In the genomic region with DNA sequence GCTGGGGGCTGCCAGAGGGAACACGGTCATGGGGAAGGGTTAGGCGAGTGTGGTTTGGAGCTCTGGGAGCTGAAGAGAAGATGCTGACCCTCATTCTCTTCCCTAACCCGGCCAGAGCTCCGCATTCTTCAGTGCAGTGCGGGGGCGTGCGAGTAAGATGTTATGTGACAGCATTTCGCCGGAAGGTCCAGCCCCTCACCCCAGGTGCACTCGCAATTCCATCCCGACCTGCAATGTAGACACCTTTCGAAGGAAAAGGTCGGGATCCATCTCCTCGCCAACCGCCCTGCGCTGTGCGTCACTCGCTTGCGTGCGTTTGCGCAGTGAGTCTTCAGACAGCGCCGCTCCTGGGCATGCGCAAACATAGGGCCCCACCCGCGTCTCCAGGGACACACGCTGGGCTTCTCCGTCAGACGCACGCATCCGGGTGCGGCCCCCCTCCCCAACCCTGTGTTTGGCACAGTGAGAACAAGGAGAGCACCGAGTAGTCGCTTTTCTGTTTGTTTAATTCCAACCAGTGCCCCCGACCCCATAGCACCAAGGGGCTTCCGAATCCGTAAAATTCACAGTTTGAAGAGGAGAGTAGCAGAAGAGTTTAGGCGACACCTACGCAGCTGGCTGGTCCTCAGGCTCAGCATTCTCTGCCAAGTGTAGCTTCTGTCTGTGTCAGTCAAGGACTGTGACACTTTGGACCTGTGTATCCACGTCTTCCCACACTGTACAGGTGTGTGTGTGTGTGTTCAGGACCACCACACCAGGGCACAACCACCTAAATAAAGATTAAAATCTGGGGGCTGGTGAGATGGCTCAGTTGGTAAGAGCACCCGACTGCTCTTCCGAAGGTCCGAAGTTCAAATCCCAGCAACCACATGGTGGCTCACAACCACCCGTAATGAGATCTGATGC, we compare ENCODE assay signal across 8 mouse cellular contexts. TPM values are rescaled to one million over a fixed set of nuclear protein-coding genes. Genes with fewer than 3 reads are reported as not detected.
A peak's percentile ranks its signal among the peaks of the same experiment; 100 is the strongest.
DNase-seq lines count a peak whose midpoint lies in the region; ATAC-seq lines count a peak whose summit lies in the region.

A gene (minus strand): TSS at position 314 of the 906 bp plus-strand sequence.

- H3K9ac ChIP-seq in heart, embryonic 15.5 days = peak within 1 kb of the TSS; percentile 81
- peak within 1 kb of the TSS; percentile 84 for H3K9ac ChIP-seq in liver, embryonic 15.5 days
- H3K9ac ChIP-seq in neural tube, embryonic 12.5 days = peak within 1 kb of the TSS; percentile 67

- DNase-seq in c-Kit-negative CD71-positive TER-119-positive erythroid progenitor cells, embryonic 14.5 days (ENCODE audit: low read depth, low spot score) = peak; percentile 79
- DNase-seq in forebrain, embryonic 10.5 days (ENCODE audit: extremely low spot score, low spot score) = peak; percentile 90
- DNase-seq in kidney, postnatal 36 days = peak; percentile 97 to 98
- peak; percentile 93 for DNase-seq in telencephalon, adult 2 months (ENCODE audit: low read depth, low spot score)

- peak within 1 kb of the TSS; percentile 93 for H3K27ac ChIP-seq in forebrain, embryonic 10.5 days
- H3K27ac ChIP-seq in heart, embryonic 15.5 days = peak within 1 kb of the TSS; percentile 85
- H3K27ac ChIP-seq in liver, embryonic 15.5 days (replicated peaks) = peak within 1 kb of the TSS; percentile 83
- 0 out of 2 replicates have a peak within 1 kb of the TSS, but pooled peaks have one; percentile 1 for H3K27ac ChIP-seq in neural tube, embryonic 12.5 days

- peak within 1 kb of the TSS; percentile 78 for H3K4me3 ChIP-seq in forebrain, embryonic 10.5 days
- H3K4me3 ChIP-seq in heart, embryonic 15.5 days = peak within 1 kb of the TSS; percentile 69
- peak within 1 kb of the TSS; percentile 79 for H3K4me3 ChIP-seq in liver, embryonic 15.5 days (replicated peaks)
- H3K4me3 ChIP-seq in neural tube, embryonic 12.5 days = peak within 1 kb of the TSS; percentile 46

- ATAC-seq in CD4-positive, CD25-positive, alpha-beta regulatory T cell, adult 4 months = peak; percentile 89
- ATAC-seq in heart, embryonic 15.5 days (replicated peaks; ENCODE audit: insufficient number of reproducible peaks, insufficient read depth, low FRiP score, low read depth) = peak; percentile 86
- peak; percentile 85 for ATAC-seq in liver, embryonic 15.5 days (ENCODE audit: insufficient read depth)
- peak; percentile 82 for ATAC-seq in neural tube, embryonic 12.5 days (ENCODE audit: low FRiP score, low read depth)

- no peaks in the 10 kb centered on the region for H3K27me3 ChIP-seq in forebrain, embryonic 10.5 days (ENCODE audit: poor library complexity, severe bottlenecking)
- no peaks in the 10 kb centered on the region for H3K27me3 ChIP-seq in heart, embryonic 15.5 days
- no peaks in the 10 kb centered on the region for H3K27me3 ChIP-seq in liver, embryonic 15.5 days
- no peaks in the 10 kb centered on the region for H3K27me3 ChIP-seq in neural tube, embryonic 12.5 days (replicated peaks)

- H3K36me3 ChIP-seq in forebrain, embryonic 10.5 days (replicated peaks) = peaks cover 23% of the 10 kb centered on the region
- peaks cover 13% of the 10 kb centered on the region for H3K36me3 ChIP-seq in heart, embryonic 15.5 days
- H3K36me3 ChIP-seq in liver, embryonic 15.5 days (replicated peaks) = peaks cover 7% of the 10 kb centered on the region; the same call in 1 of the 2 replicates
- peaks cover 19% of the 10 kb centered on the region; the same call in 1 of the 2 replicates for H3K36me3 ChIP-seq in neural tube, embryonic 12.5 days

- peaks cover 40% of the 10 kb centered on the region for H3K4me1 ChIP-seq in forebrain, embryonic 10.5 days
- peaks cover 51% of the 10 kb centered on the region for H3K4me1 ChIP-seq in heart, embryonic 15.5 days (replicated peaks)
- H3K4me1 ChIP-seq in liver, embryonic 15.5 days (replicated peaks) = peaks cover 50% of the 10 kb centered on the region
- peaks cover 19% of the 10 kb centered on the region for H3K4me1 ChIP-seq in neural tube, embryonic 12.5 days

- H3K4me2 ChIP-seq in heart, embryonic 15.5 days = peak within 1 kb of the TSS; percentile 85
- peak within 1 kb of the TSS; percentile 95 for H3K4me2 ChIP-seq in liver, embryonic 15.5 days
- H3K4me2 ChIP-seq in neural tube, embryonic 12.5 days (replicated peaks) = peak within 1 kb of the TSS; percentile 85

- H3K9me3 ChIP-seq in forebrain, embryonic 10.5 days = no peaks in the 10 kb centered on the region
- H3K9me3 ChIP-seq in heart, embryonic 15.5 days (replicated peaks) = no peaks in the 10 kb centered on the region
- no peaks in the 10 kb centered on the region for H3K9me3 ChIP-seq in liver, embryonic 15.5 days (replicated peaks)
- H3K9me3 ChIP-seq in neural tube, embryonic 12.5 days = no peaks in the 10 kb centered on the region

- WGBS in forebrain, embryonic 10.5 days = 6% methylated on average over 44 of the region's 44 CpGs
- 6% methylated on average over 44 of the region's 44 CpGs for WGBS in heart, embryonic 15.5 days
- WGBS in liver, embryonic 15.5 days (ENCODE audit: insufficient replicate concordance) = 4% methylated on average over 44 of the region's 44 CpGs
- WGBS in neural tube, embryonic 12.5 days = 6% methylated on average over 44 of the region's 44 CpGs

RNA-seq across cellular contexts. Expression of the gene that starts here (rescaled TPM):
- 10 to 100 TPM; 48.4 to 68.7 TPM for polyA plus RNA-seq in CD4-positive, CD25-positive, alpha-beta regulatory T cell, adult 4 months (2017; shearing (Covaris generic))
- 30.4 and 34.8 TPM in 2 replicates for polyA plus RNA-seq in forebrain, embryonic 10.5 days (2016; fragmentation: Nextera tagmentation; extraction: Ambion mirVana)
- 19.0 and 22.9 TPM in 2 replicates for polyA plus RNA-seq in heart, embryonic 15.5 days (2015; fragmentation: Nextera tagmentation; extraction: Ambion mirVana)
- 7.3 and 9.5 TPM in 2 replicates for polyA plus RNA-seq in liver, embryonic 15.5 days (2015; fragmentation: Nextera tagmentation; extraction: Ambion mirVana)
- 32.5 and 32.6 TPM in 2 replicates for polyA plus RNA-seq in neural tube, embryonic 12.5 days (2016; fragmentation: Nextera tagmentation; extraction: Ambion mirVana)

Comparison
In these comparisons a context has a peak if more than half of its experiments do, and no peak if none do; other contexts are left out.
1. Peak in every context shown above with its lines: DNase-seq, ATAC-seq, H3K4me3 ChIP-seq and H3K27ac ChIP-seq.
2. H3K27ac ChIP-seq: peak in every context shown above with its lines; median percentile 93 in forebrain, embryonic 10.5 days; 85 in heart, embryonic 15.5 days; 83 in liver, embryonic 15.5 days; 1 in neural tube, embryonic 12.5 days.